Mouse (Mus musculus) testis, adult 2 months (tissue): ENCODE measurements around the gene Dgkq. TPM values are rescaled to one million over a fixed set of nuclear protein-coding genes. Genes with fewer than 3 reads are reported as not detected.

Experiments used
- H3K27ac ChIP-seq: fragments of 200-500 bp; 2 replicates; pipeline ENCODE4 v1.5.1; 2012; ENCODE audit warnings: low read depth, low read length; ENCODE audit not compliant: control insufficient read depth, insufficient read depth
- H3K27me3 ChIP-seq: fragments of 200-500 bp; 2 replicates; pipeline ENCODE4 v1.6.1; 2012; ENCODE audit warnings: mild to moderate bottlenecking, low read length, moderate library complexity; ENCODE audit not compliant: control insufficient read depth, insufficient read depth
- H3K36me3 ChIP-seq: fragments of 200-500 bp; 2 replicates; pipeline ENCODE4 v1.6.1; 2012; ENCODE audit warnings: mild to moderate bottlenecking, low read length; ENCODE audit not compliant: control insufficient read depth, insufficient read depth
- H3K4me1 ChIP-seq: fragments of 200-500 bp; 2 replicates; pipeline ENCODE4 v1.6.1; 2012; ENCODE audit warnings: low read length; ENCODE audit not compliant: control insufficient read depth, insufficient read depth
- H3K4me3 ChIP-seq: fragments of 200-500 bp; 2 replicates; pipeline ENCODE4 v1.5.1; 2012; ENCODE audit warnings: low read depth, mild to moderate bottlenecking, low read length, moderate library complexity, mixed read lengths; ENCODE audit not compliant: control insufficient read depth
- CTCF ChIP-seq: fragments of 200-500 bp; IDR thresholded peaks from 2 replicates; pipeline ENCODE4 v1.5.1; 2012; ENCODE audit warnings: low read depth, mild to moderate bottlenecking, inconsistent platforms, low read length, moderate library complexity; ENCODE audit not compliant: control insufficient read depth, insufficient read depth, insufficient replicate concordance
- POLR2A ChIP-seq: fragments of 200-500 bp; IDR thresholded peaks from 2 replicates; pipeline ENCODE4 v1.6.1; 2012; ENCODE audit warnings: low read depth, mild to moderate bottlenecking, inconsistent platforms, low read length, moderate library complexity; ENCODE audit not compliant: control insufficient read depth
- polyA plus RNA-seq: library from polyadenylated mRNA; depleted of rRNA; stranded (reverse); fragments of >200 nt; gene quantifications from 2 replicates; pipeline ENCODE4 v1.2.3, GENCODE M21; 2012

Gene Dgkq
- polyA plus RNA-seq, 1 experiment = 4.7 TPM

DNA sequence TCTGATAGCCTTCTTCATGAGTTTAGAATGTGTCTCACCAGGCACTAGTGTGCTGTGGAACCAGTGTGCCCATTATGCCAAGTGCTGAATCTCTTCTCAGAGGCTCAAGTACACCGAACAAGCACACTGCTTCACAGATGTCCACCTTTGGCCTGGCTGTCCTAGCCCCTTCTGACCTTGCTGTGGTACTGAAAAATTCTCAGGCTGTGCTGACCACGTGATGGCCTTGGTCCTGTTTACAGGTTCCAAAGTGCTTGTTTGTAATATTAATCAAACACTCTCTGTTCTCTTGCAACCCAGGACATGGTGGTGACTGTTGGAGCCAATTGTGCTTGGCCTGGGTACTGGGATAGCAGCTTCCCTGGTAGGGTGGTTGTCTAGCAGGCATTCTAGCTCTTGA is 5.2 kb upstream of the Dgkq start:
- no peak overlapping the region for H3K27ac ChIP-seq
- no peak for TF ChIP-seq CTCF
- peaks cover 12% of the 10 kb centered on the region for H3K4me1 ChIP-seq
- no peaks in the 10 kb centered on the region for H3K36me3 ChIP-seq
- H3K27me3 ChIP-seq = no peaks in the 10 kb centered on the region
- H3K4me3 ChIP-seq = no peak overlapping the region

DNA sequence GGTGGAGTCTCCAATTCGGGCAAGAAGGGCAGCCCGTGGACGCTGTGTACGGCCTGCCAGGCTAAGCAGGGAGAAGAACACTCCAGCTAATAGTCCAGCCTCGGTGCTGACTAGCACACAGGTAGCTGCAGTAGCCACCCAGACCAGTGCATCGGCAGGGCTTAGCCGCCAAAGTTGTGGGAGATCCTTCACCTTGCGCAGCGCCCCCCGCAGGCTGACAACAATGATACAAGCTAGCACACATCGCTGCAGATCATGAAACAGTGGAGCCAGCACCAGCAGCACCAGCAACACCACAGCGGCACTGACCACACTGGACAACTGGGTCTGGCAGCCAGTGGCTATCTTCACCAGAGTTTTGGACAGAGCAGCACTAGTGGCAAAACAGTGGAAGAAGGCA is 2.3 kb upstream of the Dgkq start:
- H3K4me1 ChIP-seq = peaks cover 11% of the 10 kb centered on the region
- no peak for TF ChIP-seq POLR2A
- peak; percentile 19; the same call in 1 of the 2 replicates for TF ChIP-seq CTCF

DNA sequence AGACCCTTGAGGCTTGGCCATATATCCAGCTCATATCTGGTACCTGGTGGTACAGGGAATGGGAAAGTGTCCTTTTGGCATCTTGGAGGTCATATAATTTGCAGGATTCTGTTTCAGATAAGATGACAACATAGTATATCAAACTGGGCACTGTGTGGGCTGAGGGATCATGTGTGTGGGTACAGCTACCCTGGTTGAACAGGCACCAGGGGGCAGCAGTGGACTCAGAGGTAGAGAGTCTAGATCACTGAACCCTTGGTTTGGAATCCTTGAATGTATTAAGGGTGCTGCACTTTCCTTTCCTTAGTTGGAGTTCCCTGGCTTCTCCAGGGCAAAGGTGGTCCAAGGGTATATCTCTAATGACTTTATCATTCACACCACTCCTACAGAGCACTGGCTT is 1.3 kb upstream of the Dgkq start:
- Histone ChIP-seq H3K27me3 (no peaks in the 10 kb centered on the region), H3K4me3 (no peak overlapping the region), H3K27ac (no peak overlapping the region), H3K4me1 (peaks cover 11% of the 10 kb centered on the region), H3K36me3 (no peaks in the 10 kb centered on the region)
- TF ChIP-seq POLR2A = no peak
- peak; percentile 41; the same call in 1 of the 2 replicates for TF ChIP-seq CTCF

More for the DNA sequence above, 2.3 kb upstream of the Dgkq start:
- Histone ChIP-seq H3K27ac (no peak overlapping the region), H3K36me3 (no peaks in the 10 kb centered on the region), H3K4me3 (no peak overlapping the region), H3K27me3 (no peaks in the 10 kb centered on the region)

DNA sequence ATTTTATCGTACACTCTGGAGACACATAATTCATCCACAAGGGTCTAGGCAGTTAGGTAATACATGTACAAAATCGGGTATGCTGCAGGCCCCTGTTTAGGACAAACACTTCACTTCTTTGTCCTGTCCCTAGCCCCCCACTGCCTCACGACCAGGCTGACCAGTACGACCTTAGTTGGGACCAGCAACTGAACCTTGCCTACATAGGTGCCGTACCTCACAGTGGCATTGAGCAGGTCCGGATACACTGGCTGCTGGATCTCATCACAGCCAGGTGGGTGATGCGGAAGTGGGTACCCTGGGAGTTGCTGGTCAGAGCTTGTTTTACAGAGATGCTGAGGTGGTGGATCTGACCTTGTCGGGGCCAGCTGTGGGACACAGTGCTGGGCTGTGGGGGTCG is 514 bp upstream of the Dgkq start:
- no peak overlapping the region for H3K4me3 ChIP-seq
- H3K27ac ChIP-seq = no peak overlapping the region
- H3K36me3 ChIP-seq = no peaks in the 10 kb centered on the region
- H3K4me1 ChIP-seq = peaks cover 11% of the 10 kb centered on the region
- no peaks in the 10 kb centered on the region for H3K27me3 ChIP-seq
- TF ChIP-seq POLR2A = no peak
- TF ChIP-seq CTCF = no peak

DNA sequence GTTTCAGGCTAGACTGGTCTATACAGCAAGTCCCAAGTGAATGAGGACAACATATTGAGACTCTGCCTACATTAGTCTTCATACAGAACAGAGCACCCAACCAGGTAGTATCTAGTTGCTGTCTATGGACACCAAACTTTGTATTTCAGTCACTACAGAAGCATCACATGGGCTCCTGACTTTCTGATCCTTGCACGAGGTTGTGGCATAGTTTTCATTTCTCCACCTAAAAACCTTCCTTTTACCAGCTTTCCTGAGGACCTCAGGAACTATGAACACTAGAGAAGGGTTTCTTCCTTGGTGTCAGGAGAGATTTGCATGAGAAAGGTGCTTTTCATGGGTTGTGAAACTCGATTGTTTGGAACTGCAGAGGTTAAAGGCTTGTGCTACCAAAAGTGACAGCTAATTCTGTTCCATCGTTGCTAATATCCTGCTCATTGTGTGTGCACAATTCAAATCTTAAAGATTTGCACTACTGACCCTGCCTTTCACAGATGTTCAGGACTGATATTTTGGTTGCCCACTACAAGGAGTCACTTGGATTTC is 1.0 kb downstream of the Dgkq start:
- no peaks in the 10 kb centered on the region for H3K27me3 ChIP-seq
- peak overlapping the region; percentile 79 for H3K27ac ChIP-seq
- peak overlapping the region; percentile 95 for H3K4me3 ChIP-seq
- TF ChIP-seq POLR2A = no peak
- no peak for TF ChIP-seq CTCF
- peaks cover 11% of the 10 kb centered on the region for H3K4me1 ChIP-seq
- no peaks in the 10 kb centered on the region for H3K36me3 ChIP-seq

DNA sequence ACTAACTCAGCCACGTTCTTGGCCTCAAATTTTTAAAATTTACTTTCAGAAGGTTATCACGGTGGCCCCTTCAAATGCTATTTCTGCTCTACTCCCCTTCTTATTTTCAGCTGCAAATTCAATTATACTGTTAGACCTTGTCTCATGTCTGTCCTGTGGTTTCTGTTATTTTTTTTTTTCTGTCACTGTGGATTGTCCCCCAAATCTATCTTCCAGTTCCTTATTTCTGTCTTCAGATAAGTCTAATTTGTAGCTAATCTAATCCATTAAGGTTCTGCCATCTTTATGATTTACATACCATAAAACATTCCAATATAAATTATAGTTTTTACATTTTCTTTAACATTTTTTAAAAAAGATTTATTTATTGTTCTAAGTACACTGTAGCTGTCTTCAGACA is 2.1 kb downstream of the Dgkq start:
- Histone ChIP-seq H3K36me3 (no peaks in the 10 kb centered on the region), H3K4me3 (no peak overlapping the region), H3K27me3 (no peaks in the 10 kb centered on the region), H3K4me1 (peaks cover 11% of the 10 kb centered on the region), H3K27ac (no peak overlapping the region)
- TF ChIP-seq POLR2A (no peak), CTCF (no peak)

DNA sequence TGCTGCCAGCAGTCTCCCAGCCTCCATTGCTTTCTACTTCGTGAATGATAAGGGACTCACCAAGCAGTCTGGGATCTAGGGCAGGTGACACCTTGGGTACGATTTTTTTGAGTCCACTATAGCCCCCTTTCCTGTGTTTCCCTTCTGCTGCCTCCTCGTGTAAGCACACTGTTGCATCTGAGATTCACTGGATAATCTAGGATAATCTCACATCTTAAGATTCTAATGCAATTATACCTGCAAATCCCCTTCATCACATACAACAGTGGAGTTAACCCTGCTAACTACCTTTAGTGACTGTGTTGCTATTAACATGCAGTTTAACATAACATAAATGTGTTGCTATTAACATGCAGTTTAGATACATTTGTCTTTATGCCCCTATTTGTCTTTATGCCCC is 4.4 kb downstream of the Dgkq start:
- Histone ChIP-seq H3K4me3 (no peak overlapping the region), H3K27me3 (no peaks in the 10 kb centered on the region), H3K27ac (no peak overlapping the region), H3K36me3 (no peaks in the 10 kb centered on the region), H3K4me1 (peaks cover 17% of the 10 kb centered on the region)
- TF ChIP-seq POLR2A = no peak

DNA sequence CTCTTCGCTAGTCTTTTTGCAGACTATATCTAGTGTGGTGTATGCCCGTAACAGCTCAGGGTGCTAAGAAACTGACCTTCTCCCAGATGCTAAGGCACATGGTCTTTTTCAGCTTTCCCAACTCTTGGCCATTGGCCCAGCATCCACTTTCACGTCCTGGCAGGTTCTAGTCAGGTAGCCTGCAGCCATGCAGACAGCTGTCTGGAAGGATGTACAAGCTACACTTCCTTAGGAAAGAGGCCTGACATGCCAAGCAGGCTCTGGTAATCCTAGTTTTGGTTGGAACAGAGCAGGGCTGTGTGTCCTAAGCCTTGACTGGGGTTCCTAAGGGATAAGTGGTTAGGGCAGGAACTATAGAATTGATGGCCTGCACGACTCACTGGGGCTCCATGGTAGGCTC is 6.7 kb downstream of the Dgkq start:
- TF ChIP-seq CTCF (no peak), POLR2A (no peak)
- Histone ChIP-seq H3K27me3 (no peaks in the 10 kb centered on the region), H3K4me3 (no peak overlapping the region), H3K27ac (no peak overlapping the region), H3K36me3 (no peaks in the 10 kb centered on the region), H3K4me1 (peaks cover 8% of the 10 kb centered on the region)
